Mouse (Mus musculus): ENCODE results near the gene Grin2b. TPM values are rescaled to one million over a fixed set of nuclear protein-coding genes. Genes with fewer than 3 reads are reported as not detected.

The Grin2b gene
- polyA plus RNA-seq, 1 experiment from 2014 or later: 46.7 TPM

DNA sequence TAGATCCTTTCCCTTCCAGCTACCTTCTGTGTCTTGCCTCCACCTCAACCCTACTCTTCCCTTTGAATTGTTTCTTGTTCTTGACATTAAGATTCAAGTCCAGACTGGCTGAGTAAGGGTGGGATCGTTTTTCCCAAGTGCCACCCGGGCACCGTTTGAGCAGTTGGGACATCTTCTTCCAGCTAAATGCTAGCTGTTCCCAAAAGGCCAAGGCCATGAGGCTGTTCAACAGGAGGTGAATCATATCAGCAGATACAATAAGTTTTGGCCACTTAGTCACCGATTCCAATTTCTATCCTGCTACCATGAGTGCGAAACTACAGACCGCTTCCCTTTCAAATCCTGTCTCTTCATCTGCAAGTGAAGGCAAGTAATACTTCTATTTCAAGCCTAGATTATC lies 146.4 kb downstream of the Grin2b start:
- H3K4me1 ChIP-seq (replicated peaks): peaks cover 11% of the 10 kb centered on the region
- H3K27me3 ChIP-seq: no peaks in the 10 kb centered on the region
- no peaks in the 10 kb centered on the region for H3K36me3 ChIP-seq
- no peak overlapping the region for H3K9ac ChIP-seq
- H3K4me2 ChIP-seq: no peak overlapping the region
- no peak overlapping the region for H3K4me3 ChIP-seq
- ATAC-seq (ENCODE audit: low FRiP score): no peak
- H3K9me3 ChIP-seq: no peaks in the 10 kb centered on the region
- WGBS: 95% methylated on average over 6 of the region's 6 CpGs
- H3K27ac ChIP-seq: no peak overlapping the region

- WGBS: 92% methylated on average over 4 of the region's 4 CpGs
- no peak for ATAC-seq (ENCODE audit: low FRiP score)
These were observed 147.5 kb downstream of the Grin2b start for GRCm38 (mm10) chr6:136025801-136026200.

GRCm38 (mm10) chr6:136020460-136020859 lies 152.9 kb downstream of the Grin2b start:
- Histone ChIP-seq H3K4me2 (no peak overlapping the region), H3K36me3 (no peaks in the 10 kb centered on the region), H3K4me1 (replicated peaks) (peaks cover 2% of the 10 kb centered on the region; the same call in 1 of the 2 replicates), H3K4me3 (no peak overlapping the region), H3K27me3 (no peaks in the 10 kb centered on the region), H3K9me3 (no peaks in the 10 kb centered on the region), H3K9ac (no peak overlapping the region), H3K27ac (no peak overlapping the region)
- ATAC-seq (ENCODE audit: low FRiP score): no peak
- 86% methylated on average over 3 of the region's 3 CpGs for WGBS

More at GRCm38 (mm10) chr6:136025801-136026200, 147.5 kb downstream of the Grin2b start:
- H3K4me3 ChIP-seq: no peak overlapping the region
- H3K4me1 ChIP-seq (replicated peaks): peaks cover 11% of the 10 kb centered on the region
- no peak overlapping the region for H3K4me2 ChIP-seq
- H3K27ac ChIP-seq: no peak overlapping the region
- H3K9ac ChIP-seq: no peak overlapping the region
- H3K36me3 ChIP-seq: no peaks in the 10 kb centered on the region
- H3K9me3 ChIP-seq: no peaks in the 10 kb centered on the region
- H3K27me3 ChIP-seq: no peaks in the 10 kb centered on the region

DNA sequence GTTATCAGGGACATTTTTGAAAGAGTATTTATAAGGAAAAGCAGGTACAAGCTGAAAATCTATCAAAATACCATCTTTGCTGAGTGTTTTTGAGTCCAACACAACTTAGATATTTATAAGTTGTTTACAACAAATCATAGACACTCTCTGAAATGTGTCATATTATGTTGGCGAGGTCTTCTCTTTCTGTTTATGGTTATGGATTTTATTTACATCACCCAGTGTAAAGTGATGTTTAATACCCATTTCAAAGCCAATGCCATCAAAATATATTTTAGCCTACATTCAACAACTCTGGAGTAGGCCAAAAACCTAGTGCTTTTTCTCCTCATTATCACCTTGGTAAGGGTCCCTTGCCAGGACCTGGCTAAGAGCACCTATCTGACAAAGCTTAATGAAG lies 154.3 kb downstream of the Grin2b start:
- H3K27ac ChIP-seq: no peak overlapping the region
- H3K36me3 ChIP-seq: no peaks in the 10 kb centered on the region
- ATAC-seq (ENCODE audit: low FRiP score): no peak
- no peaks in the 10 kb centered on the region for H3K4me1 ChIP-seq (replicated peaks)
- H3K9me3 ChIP-seq: no peaks in the 10 kb centered on the region
- H3K4me3 ChIP-seq: no peak overlapping the region
- no peaks in the 10 kb centered on the region for H3K27me3 ChIP-seq
- no peak overlapping the region for H3K9ac ChIP-seq
- 94% methylated on average over 1 of the region's 1 CpGs for WGBS
- no peak overlapping the region for H3K4me2 ChIP-seq

DNA sequence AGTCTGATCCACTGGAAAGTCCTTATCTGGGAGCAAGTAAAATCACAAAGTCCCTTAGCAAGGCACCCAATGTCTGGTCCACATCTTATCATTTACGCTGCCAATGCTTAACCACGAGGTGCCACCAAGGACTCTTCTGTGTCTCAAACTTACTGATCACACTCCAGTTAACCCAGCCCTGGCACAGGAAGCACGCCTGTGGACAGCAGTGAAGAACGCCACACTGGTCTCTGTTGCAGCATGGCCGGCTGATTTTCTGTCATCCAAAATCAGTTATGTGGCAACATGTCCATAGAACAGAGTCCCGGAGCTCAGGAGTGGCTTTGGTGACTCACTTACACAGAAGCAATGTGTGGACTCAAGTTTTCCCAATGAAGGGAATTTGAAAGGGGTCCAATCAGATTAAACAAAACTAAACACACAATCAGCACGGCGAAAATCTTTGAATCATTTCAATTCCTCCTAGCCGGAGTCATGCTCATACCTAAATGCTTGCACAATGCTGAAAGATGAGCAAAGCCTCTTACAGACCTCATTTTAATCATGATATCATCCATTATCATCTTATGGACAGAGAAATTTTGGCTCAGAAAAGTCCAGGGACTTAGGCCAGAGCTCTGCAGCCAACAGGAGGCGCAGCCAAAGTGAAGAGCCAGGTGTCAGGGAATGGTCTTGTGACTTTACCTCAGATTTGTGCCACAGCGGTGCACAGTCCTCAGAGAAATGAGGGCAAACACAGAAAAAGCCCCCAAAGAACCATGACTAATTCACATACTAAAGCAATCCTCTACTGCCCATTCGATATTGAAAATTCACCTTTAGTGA lies 159.5 kb downstream of the Grin2b start:
- ATAC-seq (ENCODE audit: low FRiP score): no peak
- H3K36me3 ChIP-seq: no peaks in the 10 kb centered on the region
- no peak overlapping the region for H3K4me3 ChIP-seq
- H3K4me2 ChIP-seq: no peak overlapping the region
- no peak overlapping the region for H3K27ac ChIP-seq
- no peak overlapping the region for H3K9ac ChIP-seq
- H3K9me3 ChIP-seq: no peaks in the 10 kb centered on the region
- 94% methylated on average over 12 of the region's 12 CpGs for WGBS
- peaks cover 16% of the 10 kb centered on the region for H3K4me1 ChIP-seq (replicated peaks)
- no peaks in the 10 kb centered on the region for H3K27me3 ChIP-seq

DNA sequence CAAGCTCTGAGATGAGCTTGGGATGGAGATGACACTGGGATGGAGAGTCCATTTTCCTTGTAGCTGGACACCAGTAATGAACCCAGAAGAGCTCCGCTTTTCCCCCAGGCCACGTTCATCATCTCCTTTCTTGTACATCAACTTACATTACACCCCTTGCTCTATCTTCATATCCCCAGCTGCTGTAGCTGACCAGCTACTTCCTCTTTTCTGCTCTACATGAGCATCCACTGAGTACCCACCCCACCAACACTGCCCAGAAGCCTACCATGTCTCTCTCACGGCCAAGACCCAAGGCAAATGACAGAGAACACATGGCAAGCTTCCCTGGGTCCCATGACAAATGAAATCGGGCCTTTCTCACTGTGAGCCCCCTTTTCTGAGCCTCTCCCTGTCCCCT lies 161.8 kb downstream of the Grin2b start:
- H3K27ac ChIP-seq: no peak overlapping the region
- H3K4me2 ChIP-seq: no peak overlapping the region
- no peaks in the 10 kb centered on the region for H3K27me3 ChIP-seq
- H3K4me1 ChIP-seq (replicated peaks): peaks cover 16% of the 10 kb centered on the region
- ATAC-seq (ENCODE audit: low FRiP score): no peak
- H3K36me3 ChIP-seq: no peaks in the 10 kb centered on the region
- 91% methylated on average over 4 of the region's 4 CpGs for WGBS
- H3K4me3 ChIP-seq: no peak overlapping the region
- H3K9ac ChIP-seq: no peak overlapping the region
- H3K9me3 ChIP-seq: no peaks in the 10 kb centered on the region

GRCm38 (mm10) chr6:136011038-136011311 lies 162.3 kb downstream of the Grin2b start:
- WGBS: 86% methylated on average over 4 of the region's 4 CpGs
- no peaks in the 10 kb centered on the region for H3K27me3 ChIP-seq
- H3K36me3 ChIP-seq: no peaks in the 10 kb centered on the region
- H3K4me2 ChIP-seq: no peak overlapping the region
- H3K4me1 ChIP-seq (replicated peaks): peaks cover 16% of the 10 kb centered on the region
- 0 out of 2 replicates have a peak, but pooled peaks have one; percentile 21 for ATAC-seq (ENCODE audit: low FRiP score)
- no peak overlapping the region for H3K4me3 ChIP-seq
- no peak overlapping the region for H3K27ac ChIP-seq
- no peak overlapping the region for H3K9ac ChIP-seq
- H3K9me3 ChIP-seq: no peaks in the 10 kb centered on the region

GRCm38 (mm10) chr6:136010290-136011037 lies 162.8 kb downstream of the Grin2b start:
- Histone ChIP-seq H3K9me3 (no peaks in the 10 kb centered on the region), H3K4me2 (no peak overlapping the region), H3K4me3 (no peak overlapping the region), H3K27me3 (no peaks in the 10 kb centered on the region), H3K27ac (no peak overlapping the region), H3K9ac (no peak overlapping the region), H3K4me1 (replicated peaks) (peaks cover 16% of the 10 kb centered on the region), H3K36me3 (no peaks in the 10 kb centered on the region)
- 30% methylated on average over 7 of the region's 7 CpGs for WGBS
- 0 out of 2 replicates have a peak, but pooled peaks have one; percentile 21 for ATAC-seq (ENCODE audit: low FRiP score)

DNA sequence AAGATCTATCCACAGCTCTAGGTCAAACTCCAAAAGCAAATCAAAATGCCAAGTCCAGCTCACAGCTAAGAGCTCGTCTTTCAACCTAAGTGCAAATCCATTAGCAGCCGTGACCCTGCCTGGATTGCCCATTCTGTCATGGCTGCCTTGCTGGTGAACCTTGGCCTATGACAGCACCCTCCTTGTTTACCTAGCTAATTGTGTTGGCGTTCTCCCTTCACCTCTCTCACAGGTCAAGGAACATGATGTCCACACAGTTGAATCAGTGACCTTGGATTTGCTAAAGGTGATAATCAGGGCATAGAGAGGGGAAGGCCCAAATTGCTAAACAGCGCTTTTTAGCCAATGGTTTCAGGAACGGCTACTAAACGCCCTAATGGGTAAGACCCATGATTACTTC lies 165.2 kb downstream of the Grin2b start:
- WGBS: 84% methylated on average over 6 of the region's 6 CpGs
- Histone ChIP-seq H3K4me1 (replicated peaks) (peaks cover 16% of the 10 kb centered on the region), H3K27ac (no peak overlapping the region), H3K27me3 (no peaks in the 10 kb centered on the region), H3K36me3 (no peaks in the 10 kb centered on the region), H3K9me3 (no peaks in the 10 kb centered on the region), H3K9ac (no peak overlapping the region), H3K4me2 (no peak overlapping the region), H3K4me3 (no peak overlapping the region)
- ATAC-seq (ENCODE audit: low FRiP score): no peak

GRCm38 (mm10) chr6:135994691-135995090 lies 178.6 kb downstream of the Grin2b start:
- no peak overlapping the region for H3K27ac ChIP-seq

DNA sequence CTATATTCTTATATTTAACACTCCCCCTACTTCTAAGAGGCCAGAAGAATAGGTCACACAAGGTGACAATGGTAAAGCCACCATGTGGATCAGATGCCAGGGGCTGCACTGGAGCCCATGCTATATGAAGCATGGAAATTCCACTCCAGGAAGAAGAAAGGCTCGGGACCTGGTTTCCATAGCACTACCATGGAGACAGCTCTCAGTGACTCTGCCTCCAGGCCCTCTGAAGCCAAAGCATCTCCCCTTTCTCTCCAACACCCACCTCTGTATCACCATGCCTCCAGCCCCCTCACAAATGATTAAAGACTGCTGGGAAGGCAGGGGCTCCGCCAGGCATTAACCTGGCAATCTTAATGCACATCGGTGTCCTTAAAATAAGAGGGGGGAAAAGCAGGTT lies 179.4 kb downstream of the Grin2b start:
- 44% methylated on average over 3 of the region's 3 CpGs for WGBS
- Histone ChIP-seq H3K27me3 (no peaks in the 10 kb centered on the region), H3K4me1 (replicated peaks) (peaks cover 21% of the 10 kb centered on the region), H3K9me3 (peaks cover 5% of the 10 kb centered on the region; the same call in 1 of the 2 replicates), H3K9ac (no peak overlapping the region), H3K36me3 (0 out of 2 replicates have a peak, but pooled peaks cover 3% of the 10 kb centered on the region), H3K4me2 (no peak overlapping the region), H3K27ac (no peak overlapping the region), H3K4me3 (no peak overlapping the region)
- ATAC-seq (ENCODE audit: low FRiP score): peak; percentile 80

More at GRCm38 (mm10) chr6:135994691-135995090, 178.6 kb downstream of the Grin2b start:
- Histone ChIP-seq H3K9ac (no peak overlapping the region), H3K4me1 (replicated peaks) (peaks cover 21% of the 10 kb centered on the region), H3K36me3 (0 out of 2 replicates have a peak, but pooled peaks cover 3% of the 10 kb centered on the region), H3K9me3 (peaks cover 5% of the 10 kb centered on the region; the same call in 1 of the 2 replicates), H3K27me3 (no peaks in the 10 kb centered on the region), H3K4me2 (no peak overlapping the region), H3K4me3 (no peak overlapping the region)
- WGBS: 60% methylated on average over 7 of the region's 7 CpGs
- ATAC-seq (ENCODE audit: low FRiP score): no peak

DNA sequence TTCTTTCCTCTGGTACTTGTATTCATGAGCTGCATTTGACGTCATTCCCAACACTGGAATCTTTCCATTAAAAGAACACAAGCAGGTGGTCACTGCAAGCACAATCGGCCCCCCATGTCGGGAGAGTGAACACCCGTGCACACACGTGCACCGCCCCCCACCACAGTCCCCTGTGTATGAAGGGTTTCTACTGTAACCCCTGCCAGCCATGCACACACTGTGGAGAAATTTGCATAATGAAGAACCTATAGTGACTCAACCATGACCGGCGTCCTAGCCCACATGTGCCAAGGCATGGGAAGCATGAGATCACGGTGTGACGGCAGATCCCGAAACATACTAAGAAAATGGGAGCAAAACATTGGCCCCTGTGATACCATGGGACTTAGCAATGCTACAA lies 179.9 kb downstream of the Grin2b start:
- Histone ChIP-seq H3K27ac (no peak overlapping the region), H3K4me3 (no peak overlapping the region), H3K27me3 (no peaks in the 10 kb centered on the region), H3K4me2 (no peak overlapping the region), H3K4me1 (replicated peaks) (peaks cover 21% of the 10 kb centered on the region), H3K9me3 (peaks cover 5% of the 10 kb centered on the region; the same call in 1 of the 2 replicates), H3K36me3 (0 out of 2 replicates have a peak, but pooled peaks cover 3% of the 10 kb centered on the region), H3K9ac (no peak overlapping the region)
- peak; percentile 73; the same call in 1 of the 2 replicates for ATAC-seq (ENCODE audit: low FRiP score)
- 58% methylated on average over 11 of the region's 11 CpGs for WGBS
